Mouse (Mus musculus) macrophage (primary cell): Measurements from ENCODE around the gene Atp5j. TPM values are rescaled to one million over a fixed set of nuclear protein-coding genes. Genes with fewer than 3 reads are reported as not detected.

Experiments
- H3K27ac ChIP-seq: fragments of 350-480 bp; formaldehyde crosslinking; 2 replicates; pipeline ENCODE4 v1.9.0; 2021
- H3K36me3 ChIP-seq: fragments of 350-480 bp; formaldehyde crosslinking; 2 replicates; pipeline ENCODE4 v1.9.0; 2021; ENCODE audit errors: inconsistent target
- H3K4me3 ChIP-seq: fragments of 350-480 bp; formaldehyde crosslinking; 2 replicates; pipeline ENCODE4 v1.9.0; 2021; ENCODE audit errors: inconsistent target
- H3K79me2 ChIP-seq: fragments of 350-480 bp; formaldehyde crosslinking; 2 replicates; pipeline ENCODE4 v1.9.0; 2021; ENCODE audit errors: inconsistent target
- WGBS: methylation state at CpG from one replicate; pipeline ENCODE4 v1.1.7; 2026; ENCODE audit warnings: inconsistent platforms; ENCODE audit not compliant: missing documents; 5-methylcytosine and 5-hydroxymethylcytosine counted together
- polyA plus RNA-seq: library from polyadenylated mRNA; stranded (reverse); fragments of 250-400 nt; gene quantifications from 3 replicates; pipeline ENCODE4 v1.2.4, GENCODE M21; 2018; ENCODE audit warnings: inconsistent platforms

The Atp5j gene
- polyA plus RNA-seq, 1 experiment from 2014 or later: 170 TPM

DNA sequence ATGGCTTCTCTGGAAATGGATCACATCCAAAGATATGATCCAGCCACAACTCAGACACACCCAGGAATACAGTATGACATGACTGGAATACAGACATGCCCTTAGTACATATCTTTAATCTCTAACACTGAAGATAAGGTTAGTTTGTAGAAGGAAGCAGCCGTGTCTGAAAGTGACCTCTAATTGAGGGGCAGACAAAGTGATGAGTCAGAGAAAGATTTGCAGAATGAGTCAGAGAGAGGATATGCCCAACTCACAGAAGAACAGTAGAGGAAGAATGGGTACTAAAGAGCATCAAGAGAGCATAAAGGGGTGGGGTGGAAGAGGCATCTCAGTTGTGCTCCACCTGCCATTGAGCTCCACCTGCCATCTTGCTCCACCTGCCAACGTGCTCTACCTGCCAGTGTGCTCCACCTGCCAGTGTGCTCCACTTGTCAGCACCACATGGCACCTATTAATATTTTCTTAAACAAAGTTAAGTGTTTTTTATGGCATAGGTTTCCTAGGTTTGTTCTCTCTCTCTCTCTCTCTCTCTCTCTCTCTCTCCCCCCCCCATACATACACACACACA is 44.7 kb downstream of the Atp5j start:
- Histone ChIP-seq H3K79me2 (no peaks in the 10 kb centered on the region), H3K27ac (no peak overlapping the region), H3K36me3 (no peaks in the 10 kb centered on the region), H3K4me3 (no peak overlapping the region)
- 79% methylated on average over 2 of the region's 2 CpGs for WGBS

DNA sequence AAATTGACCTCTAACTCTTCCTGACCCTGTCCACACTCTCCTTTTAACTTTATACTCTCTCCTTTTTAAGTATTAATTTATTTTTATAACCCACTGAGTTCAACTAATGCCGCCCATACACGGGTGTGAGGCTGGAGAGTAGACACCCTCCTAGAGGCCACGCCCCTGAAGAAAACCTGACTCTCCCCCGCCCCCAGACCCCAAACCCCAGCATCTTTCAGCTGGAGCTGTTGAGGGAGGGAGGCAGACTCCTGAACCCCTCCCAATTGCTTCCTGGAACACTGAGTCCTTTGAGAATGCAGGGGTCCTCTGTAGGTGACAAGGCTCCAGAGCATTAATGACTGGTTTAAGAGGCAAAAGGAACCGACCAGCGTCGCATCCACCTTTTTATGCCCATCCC is 50.5 kb downstream of the Atp5j start:
- 88% methylated on average over 7 of the region's 7 CpGs for WGBS
- Histone ChIP-seq H3K4me3 (no peak overlapping the region), H3K27ac (no peak overlapping the region), H3K36me3 (no peaks in the 10 kb centered on the region), H3K79me2 (no peaks in the 10 kb centered on the region)

DNA sequence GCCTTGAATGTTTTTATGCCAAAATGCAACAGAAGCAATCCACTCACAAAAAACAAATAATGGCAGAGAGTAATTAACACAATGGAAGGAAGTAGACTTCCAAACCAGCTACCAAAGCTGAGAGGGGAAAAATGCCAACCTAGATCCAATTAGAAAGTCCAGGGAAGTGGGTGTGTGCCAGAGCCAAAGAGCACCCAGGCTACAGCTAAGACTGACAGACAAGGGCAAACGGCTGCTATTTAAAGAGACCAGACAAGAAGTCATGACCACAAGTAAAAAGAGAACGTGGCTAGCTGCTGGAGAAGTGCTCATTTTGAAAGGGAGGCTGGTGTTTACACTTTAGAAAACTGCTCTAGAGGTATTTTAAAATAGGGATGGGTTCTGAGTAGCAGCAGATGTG is 52.1 kb downstream of the Atp5j start:
- Histone ChIP-seq H3K36me3 (no peaks in the 10 kb centered on the region), H3K27ac (no peak overlapping the region), H3K4me3 (no peak overlapping the region), H3K79me2 (no peaks in the 10 kb centered on the region)
- WGBS: 28% methylated on average over 2 of the region's 2 CpGs

DNA sequence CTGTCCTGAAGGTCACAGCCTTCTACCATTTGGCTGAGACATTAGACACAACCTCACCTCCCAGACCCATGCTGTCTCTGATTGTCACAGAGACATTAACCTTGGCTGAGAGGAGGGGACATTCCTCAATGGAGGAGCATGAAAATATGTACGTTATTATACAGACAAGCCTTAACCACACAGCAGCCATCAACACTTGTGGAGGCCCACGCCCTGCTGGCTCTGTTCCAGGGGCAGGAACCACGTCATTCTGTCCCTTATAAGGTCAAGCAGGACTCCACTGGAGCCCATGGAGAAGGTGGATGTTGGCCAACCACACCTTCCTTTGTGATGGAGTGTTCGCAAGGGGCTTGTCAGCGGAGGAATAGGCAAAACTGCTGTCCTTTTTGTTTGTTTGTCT is 55.7 kb downstream of the Atp5j start:
- Histone ChIP-seq H3K27ac (no peak overlapping the region), H3K4me3 (no peak overlapping the region), H3K36me3 (no peaks in the 10 kb centered on the region), H3K79me2 (no peaks in the 10 kb centered on the region)
- WGBS: 74% methylated on average over 3 of the region's 5 CpGs

DNA sequence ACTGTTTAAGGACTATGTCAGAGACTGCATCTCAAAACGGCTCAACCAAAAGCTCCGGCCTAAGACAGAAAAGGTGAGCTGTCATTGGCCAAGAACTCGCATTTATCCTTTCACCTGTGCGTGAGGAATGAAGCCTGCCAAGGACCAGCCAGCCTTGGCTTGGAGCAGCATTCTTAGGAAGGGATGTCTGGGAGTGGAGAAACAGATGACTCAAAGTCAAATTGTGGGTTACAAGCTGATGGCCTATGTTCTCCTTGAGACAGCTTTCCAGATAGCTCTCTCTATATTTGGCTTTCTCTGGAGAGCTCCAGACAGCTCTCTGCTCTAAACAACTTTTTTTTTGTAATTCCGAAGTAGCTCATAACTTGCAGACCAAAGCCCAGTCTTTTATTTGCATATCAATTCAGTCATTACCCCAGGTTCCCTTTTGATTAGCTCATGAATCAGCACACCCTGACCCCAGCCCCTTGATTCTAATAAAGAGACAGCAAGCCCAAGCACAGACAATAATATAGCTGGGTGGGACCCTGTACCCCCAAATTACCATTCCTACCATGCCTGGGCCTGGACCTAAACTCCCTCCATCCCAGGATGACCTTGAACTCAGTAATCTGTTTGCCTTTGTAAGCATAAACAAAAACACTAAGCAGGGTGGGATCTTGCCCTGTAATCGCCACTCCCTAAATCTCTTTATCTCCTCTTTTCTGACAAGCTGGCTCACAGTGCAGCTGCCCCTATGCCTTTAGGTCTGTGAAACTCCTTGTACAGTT is 56.4 kb downstream of the Atp5j start:
- Histone ChIP-seq H3K27ac (no peak overlapping the region), H3K79me2 (no peaks in the 10 kb centered on the region), H3K4me3 (no peak overlapping the region), H3K36me3 (no peaks in the 10 kb centered on the region)
- 91% methylated on average over 6 of the region's 6 CpGs for WGBS

DNA sequence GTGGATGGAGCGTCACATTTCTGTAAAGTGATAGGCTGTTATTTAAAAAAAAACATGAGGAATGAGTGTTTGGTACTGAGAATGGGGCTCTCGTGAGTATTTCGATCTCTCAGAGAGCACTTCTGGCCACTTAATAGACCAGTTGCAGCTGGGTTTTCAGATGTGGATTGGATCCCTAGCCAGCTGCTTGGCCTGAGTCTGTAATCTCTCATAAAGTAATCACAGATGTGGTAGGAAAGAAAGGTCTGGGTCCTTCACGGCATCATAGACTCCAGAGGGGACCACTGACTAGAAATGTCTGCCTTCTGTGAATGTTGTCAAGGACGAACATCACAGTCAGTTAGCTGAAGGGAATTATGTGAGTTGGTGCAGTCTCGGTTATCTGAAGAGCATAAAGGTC is 57.0 kb downstream of the Atp5j start:
- Histone ChIP-seq H3K36me3 (no peaks in the 10 kb centered on the region), H3K27ac (no peak overlapping the region), H3K79me2 (no peaks in the 10 kb centered on the region), H3K4me3 (no peak overlapping the region)
- WGBS: 96% methylated on average over 6 of the region's 6 CpGs

Other genes starting within 250 kb of the Atp5j start
- 16.2 to 30.4 TPM (median 24.0 TPM) in 3 replicates for gene Mrpl39, start 99.9 kb downstream of the Atp5j start, polyA plus RNA-seq
- not detected in 3 replicates for gene Jam2, start 61.5 kb downstream of the Atp5j start, polyA plus RNA-seq
- gene Gabpa, start 700 bp downstream of the Atp5j start, polyA plus RNA-seq: 22.2 to 35.4 TPM (median 23.2 TPM) in 3 replicates